Mouse (Mus musculus): ENCODE data around the gene Pqlc3. TPM values are rescaled to one million over a fixed set of nuclear protein-coding genes. Genes with fewer than 3 reads are reported as not detected.
A peak's percentile ranks its signal among the peaks of the same experiment; 100 is the strongest.

The Pqlc3 gene
- polyA plus RNA-seq, 1 experiment: 67.4 TPM

GRCm38 (mm10) chr12:16991376-16991775 lies 8.8 kb downstream of the Pqlc3 start:
- TF ChIP-seq POLR2A (IDR thresholded peaks at IDR 0.05; ENCODE audit: low read depth, low read length) (no peak), CTCF (IDR thresholded peaks at IDR 0.05; ENCODE audit: extremely low read depth, insufficient read length, insufficient replicate concordance, low read depth, low read length) (no peak)
- H3K27me3 ChIP-seq (ENCODE audit: control insufficient read depth, insufficient read depth, low read length): no peaks in the 10 kb centered on the region
- H3K4me1 ChIP-seq (ENCODE audit: control insufficient read depth, insufficient read depth, insufficient read length, low read length): no peaks in the 10 kb centered on the region; the same call in 1 of the 2 replicates
- H3K4me3 ChIP-seq (ENCODE audit: low read depth, low read length): no peak overlapping the region
- peaks cover 31% of the 10 kb centered on the region for H3K36me3 ChIP-seq (ENCODE audit: control insufficient read depth, insufficient read depth, low read length)
- WGBS: 97% methylated on average over 2 of the region's 2 CpGs
- no peak overlapping the region for H3K27ac ChIP-seq (ENCODE audit: insufficient read depth, low read depth, low read length)

GRCm38 (mm10) chr12:16985778-16986177 lies 14.4 kb downstream of the Pqlc3 start:
- H3K27me3 ChIP-seq (ENCODE audit: control insufficient read depth, insufficient read depth, low read length): no peaks in the 10 kb centered on the region
- H3K27ac ChIP-seq (ENCODE audit: insufficient read depth, low read depth, low read length): no peak overlapping the region
- H3K36me3 ChIP-seq (ENCODE audit: control insufficient read depth, insufficient read depth, low read length): peaks cover 39% of the 10 kb centered on the region
- H3K4me1 ChIP-seq (ENCODE audit: control insufficient read depth, insufficient read depth, insufficient read length, low read length): no peaks in the 10 kb centered on the region
- no peak overlapping the region for H3K4me3 ChIP-seq (ENCODE audit: low read depth, low read length)
- WGBS: 93% methylated on average over 1 of the region's 1 CpGs
- TF ChIP-seq CTCF (IDR thresholded peaks at IDR 0.05; ENCODE audit: extremely low read depth, insufficient read length, insufficient replicate concordance, low read depth, low read length) (no peak), POLR2A (IDR thresholded peaks at IDR 0.05; ENCODE audit: low read depth, low read length) (no peak)

- H3K27me3 ChIP-seq (ENCODE audit: control insufficient read depth, insufficient read depth, low read length): no peaks in the 10 kb centered on the region
- H3K36me3 ChIP-seq (ENCODE audit: control insufficient read depth, insufficient read depth, low read length): peaks cover 64% of the 10 kb centered on the region
- H3K4me1 ChIP-seq (ENCODE audit: control insufficient read depth, insufficient read depth, insufficient read length, low read length): no peaks in the 10 kb centered on the region
- no peak overlapping the region for H3K27ac ChIP-seq (ENCODE audit: insufficient read depth, low read depth, low read length)
- H3K4me3 ChIP-seq (ENCODE audit: low read depth, low read length): no peak overlapping the region
- no peak for TF ChIP-seq CTCF (IDR thresholded peaks at IDR 0.05; ENCODE audit: extremely low read depth, insufficient read length, insufficient replicate concordance, low read depth, low read length)
- TF ChIP-seq POLR2A (IDR thresholded peaks at IDR 0.05; ENCODE audit: low read depth, low read length): no peak
Observed at GRCm38 (mm10) chr12:16977120-16977519, 23.1 kb downstream of the Pqlc3 start.

- peaks cover 43% of the 10 kb centered on the region for H3K36me3 ChIP-seq (ENCODE audit: control insufficient read depth, insufficient read depth, low read length)
- H3K27ac ChIP-seq (ENCODE audit: insufficient read depth, low read depth, low read length): no peak overlapping the region
- H3K4me3 ChIP-seq (ENCODE audit: low read depth, low read length): no peak overlapping the region
- no peaks in the 10 kb centered on the region for H3K4me1 ChIP-seq (ENCODE audit: control insufficient read depth, insufficient read depth, insufficient read length, low read length)
- TF ChIP-seq POLR2A (IDR thresholded peaks at IDR 0.05; ENCODE audit: low read depth, low read length): no peak
- no peak for TF ChIP-seq CTCF (IDR thresholded peaks at IDR 0.05; ENCODE audit: extremely low read depth, insufficient read length, insufficient replicate concordance, low read depth, low read length)
- no peaks in the 10 kb centered on the region for H3K27me3 ChIP-seq (ENCODE audit: control insufficient read depth, insufficient read depth, low read length)
- WGBS: 91% methylated on average over 2 of the region's 2 CpGs
Observed at GRCm38 (mm10) chr12:16966811-16967210, 33.4 kb downstream of the Pqlc3 start.

- no peak for TF ChIP-seq CTCF (IDR thresholded peaks at IDR 0.05; ENCODE audit: extremely low read depth, insufficient read length, insufficient replicate concordance, low read depth, low read length)
- TF ChIP-seq POLR2A (IDR thresholded peaks at IDR 0.05; ENCODE audit: low read depth, low read length): no peak
- 80% methylated on average over 2 of the region's 2 CpGs for WGBS
- Histone ChIP-seq H3K27ac (ENCODE audit: insufficient read depth, low read depth, low read length) (no peak overlapping the region), H3K4me3 (ENCODE audit: low read depth, low read length) (no peak overlapping the region), H3K27me3 (ENCODE audit: control insufficient read depth, insufficient read depth, low read length) (no peaks in the 10 kb centered on the region; the same call in 1 of the 2 replicates), H3K36me3 (ENCODE audit: control insufficient read depth, insufficient read depth, low read length) (peaks cover 52% of the 10 kb centered on the region), H3K4me1 (ENCODE audit: control insufficient read depth, insufficient read depth, insufficient read length, low read length) (no peaks in the 10 kb centered on the region)
Observed at GRCm38 (mm10) chr12:16963354-16963753, 36.9 kb downstream of the Pqlc3 start.

GRCm38 (mm10) chr12:16958851-16959250 lies 41.4 kb downstream of the Pqlc3 start:
- H3K4me1 ChIP-seq (ENCODE audit: control insufficient read depth, insufficient read depth, insufficient read length, low read length): no peaks in the 10 kb centered on the region
- WGBS: 57% methylated on average over 1 of the region's 1 CpGs
- TF ChIP-seq CTCF (IDR thresholded peaks at IDR 0.05; ENCODE audit: extremely low read depth, insufficient read length, insufficient replicate concordance, low read depth, low read length) (0 out of 2 replicates have a peak, but pooled peaks have one; percentile 15), POLR2A (IDR thresholded peaks at IDR 0.05; ENCODE audit: low read depth, low read length) (no peak)
- H3K36me3 ChIP-seq (ENCODE audit: control insufficient read depth, insufficient read depth, low read length): peaks cover 56% of the 10 kb centered on the region
- H3K27ac ChIP-seq (ENCODE audit: insufficient read depth, low read depth, low read length): no peak overlapping the region
- no peaks in the 10 kb centered on the region; the same call in 1 of the 2 replicates for H3K27me3 ChIP-seq (ENCODE audit: control insufficient read depth, insufficient read depth, low read length)
- H3K4me3 ChIP-seq (ENCODE audit: low read depth, low read length): no peak overlapping the region

- no peak overlapping the region for H3K27ac ChIP-seq (ENCODE audit: insufficient read depth, low read depth, low read length)
- no peaks in the 10 kb centered on the region for H3K4me1 ChIP-seq (ENCODE audit: control insufficient read depth, insufficient read depth, insufficient read length, low read length)
- H3K4me3 ChIP-seq (ENCODE audit: low read depth, low read length): no peak overlapping the region
- peaks cover 35% of the 10 kb centered on the region for H3K36me3 ChIP-seq (ENCODE audit: control insufficient read depth, insufficient read depth, low read length)
- no peak for TF ChIP-seq CTCF (IDR thresholded peaks at IDR 0.05; ENCODE audit: extremely low read depth, insufficient read length, insufficient replicate concordance, low read depth, low read length)
- no peak for TF ChIP-seq POLR2A (IDR thresholded peaks at IDR 0.05; ENCODE audit: low read depth, low read length)
- no peaks in the 10 kb centered on the region for H3K27me3 ChIP-seq (ENCODE audit: control insufficient read depth, insufficient read depth, low read length)
- 76% methylated on average over 6 of the region's 6 CpGs for WGBS
Observed at GRCm38 (mm10) chr12:16948239-16948638, 52.0 kb downstream of the Pqlc3 start.

All from small intestine, adult 2 months (tissue).